22 mouse cellular contexts compared by ENCODE assay signal in genomic region chr17:83052613-83053140, GRCm38 (mm10).
DNase-seq lines count a peak whose midpoint lies in the region; ATAC-seq lines count a peak whose summit lies in the region.
"Had no signal": no experiment of that assay in that cellular context is flagged by ENCODE, and none has a peak within 500 bp of the region (broad histone marks: within the 10 kb centered on the region; RNA-seq: fewer than 3 reads in every experiment).

No protein-coding gene starts in this region.

- H3K36me3 ChIP-seq in forebrain, embryonic 12.5 days (replicated peaks), result no peaks in the 10 kb centered on the region
- no peaks in the 10 kb centered on the region for H3K36me3 ChIP-seq in forebrain, embryonic 10.5 days (replicated peaks)
- H3K36me3 ChIP-seq in limb, embryonic 10.5 days, result no peaks in the 10 kb centered on the region
- H3K36me3 ChIP-seq: embryonic facial prominence, embryonic 12.5 days; forebrain, embryonic 15.5 days; G1E; heart, embryonic 13.5 days; intestine, embryonic 15.5 days had no signal

- peaks cover 12% of the 10 kb centered on the region for H3K4me1 ChIP-seq in forebrain, embryonic 12.5 days
- peaks cover 29% of the 10 kb centered on the region for H3K4me1 ChIP-seq in forebrain, embryonic 10.5 days
- H3K4me1 ChIP-seq in limb, embryonic 10.5 days, result peaks cover 15% of the 10 kb centered on the region; the same call in 1 of the 2 replicates

- DNase-seq in adrenal gland, adult 2 months, result peak; percentile 57
- DNase-seq in adrenal gland, postnatal 4 days (ENCODE audit: low spot score in 2 of 2), result no peak
- no peak for DNase-seq in forebrain, embryonic 10.5 days (ENCODE audit: extremely low spot score, low spot score)
- DNase-seq in adipocyte (ENCODE audit: low spot score), result peak; percentile 23
- no peak for DNase-seq in limb, embryonic 10.5 days (ENCODE audit: low spot score)
- no peak for DNase-seq in cerebellum, adult 9-10 months
- DNase-seq in thymus, postnatal 25 days, result no peak
- DNase-seq: B cell, adult 2 months; cerebellum, adult 2 months; cerebellum, postnatal 14 days; embryo, embryonic 11 days; gastrocnemius, postnatal 36 days; heart, adult 11 months; heart, postnatal 36 days; kidney, adult 18-20 months had no signal

- no peak overlapping the region for H3K4me3 ChIP-seq in forebrain, embryonic 12.5 days (replicated peaks)
- no peak overlapping the region for H3K4me3 ChIP-seq in forebrain, embryonic 10.5 days
- no peak overlapping the region for H3K4me3 ChIP-seq in limb, embryonic 10.5 days
- H3K4me3 ChIP-seq: embryonic facial prominence, embryonic 12.5 days; forebrain, embryonic 15.5 days; heart, embryonic 13.5 days; intestine, embryonic 15.5 days had no signal

- no peak overlapping the region for H3K27ac ChIP-seq in forebrain, embryonic 12.5 days
- no peak overlapping the region for H3K27ac ChIP-seq in forebrain, embryonic 10.5 days
- peak overlapping the region; percentile 25; the same call in 1 of the 2 replicates for H3K27ac ChIP-seq in limb, embryonic 10.5 days
- H3K27ac ChIP-seq: embryonic facial prominence, embryonic 12.5 days; forebrain, embryonic 15.5 days; heart, embryonic 13.5 days; intestine, embryonic 15.5 days had no signal

- no peak overlapping the region for H3K9ac ChIP-seq in forebrain, embryonic 12.5 days
- H3K9ac ChIP-seq: embryonic facial prominence, embryonic 12.5 days; forebrain, embryonic 15.5 days; heart, embryonic 13.5 days; intestine, embryonic 15.5 days had no signal

- WGBS in forebrain, embryonic 12.5 days, result 39% methylated on average over 6 of the region's 6 CpGs
- 64% methylated on average over 6 of the region's 6 CpGs for WGBS in forebrain, embryonic 10.5 days
- WGBS in limb, embryonic 10.5 days, result 73% methylated on average over 6 of the region's 6 CpGs

- peaks cover 6% of the 10 kb centered on the region for H3K27me3 ChIP-seq in forebrain, embryonic 12.5 days
- H3K27me3 ChIP-seq in forebrain, embryonic 10.5 days (ENCODE audit: poor library complexity, severe bottlenecking), result peaks cover 38% of the 10 kb centered on the region
- peaks cover 71% of the 10 kb centered on the region for H3K27me3 ChIP-seq in limb, embryonic 10.5 days (ENCODE audit: low read depth, poor library complexity, severe bottlenecking)
- H3K27me3 ChIP-seq: embryonic facial prominence, embryonic 12.5 days; forebrain, embryonic 15.5 days; heart, embryonic 13.5 days; intestine, embryonic 15.5 days had no signal

- H3K4me2 ChIP-seq in forebrain, embryonic 12.5 days, result no peak overlapping the region
- H3K4me2 ChIP-seq: embryonic facial prominence, embryonic 12.5 days; forebrain, embryonic 15.5 days; heart, embryonic 13.5 days; intestine, embryonic 15.5 days had no signal

- peak; percentile 51; the same call in 1 of the 2 replicates for ATAC-seq in forebrain, embryonic 12.5 days (ENCODE audit: low FRiP score)
- ATAC-seq: CD4-positive, CD25-positive, alpha-beta regulatory T cell, adult 4 months; forebrain, embryonic 15.5 days; intestine, embryonic 15.5 days had no signal

- H3K9me3 ChIP-seq in forebrain, embryonic 12.5 days, result no peaks in the 10 kb centered on the region
- no peaks in the 10 kb centered on the region for H3K9me3 ChIP-seq in forebrain, embryonic 10.5 days
- no peaks in the 10 kb centered on the region for H3K9me3 ChIP-seq in limb, embryonic 10.5 days (replicated peaks)
- H3K9me3 ChIP-seq: embryonic facial prominence, embryonic 12.5 days; forebrain, embryonic 15.5 days; heart, embryonic 13.5 days; intestine, embryonic 15.5 days had no signal

Comparison
In these comparisons a context has a peak if more than half of its experiments do, and no peak if none do; other contexts are left out.
1. DNase-seq: peak in adrenal gland, adult 2 months (single experiment) and adipocyte (single experiment); none in adrenal gland, postnatal 4 days (0 of 2), forebrain, embryonic 10.5 days (single experiment), limb, embryonic 10.5 days (single experiment), cerebellum, adult 9-10 months (single experiment) and thymus, postnatal 25 days (single experiment).